Mouse (Mus musculus): ENCODE data around the gene Dnase2a.

- no peak for TF ChIP-seq CTCF (IDR thresholded peaks at IDR 0.05; ENCODE audit: extremely low read depth, insufficient read depth, insufficient read length, insufficient replicate concordance)
- no peak for TF ChIP-seq POLR2A (IDR thresholded peaks at IDR 0.05; ENCODE audit: low read depth, low read length)
Observed at GRCm38 (mm10) chr8:84915269-84915668, 6.9 kb downstream of the Dnase2a start.

All from spleen, adult 2 months (tissue).